Comparison of ENCODE assay signal across 23 mouse cellular contexts in genomic region chr1:157153781-157154180, GRCm38 (mm10). TPM values are rescaled to one million over a fixed set of nuclear protein-coding genes. Genes with fewer than 3 reads are reported as not detected.
"Had no signal": no experiment of that assay in that cellular context is flagged by ENCODE, and none has a peak within 500 bp of the region (broad histone marks: within the 10 kb centered on the region; RNA-seq: fewer than 3 reads in every experiment).

No protein-coding gene starts in this region.

- DNase-seq: kidney, postnatal 14 days; layer of hippocampus, adult 9-11 months; layer of hippocampus, postnatal 36 days; liver; liver, embryonic 13.5 days; liver, postnatal 0 days; lung, postnatal 14 days; right cerebral cortex, postnatal 14 days; thymus, adult 2 months; thymus, postnatal 25 days had no signal

- ATAC-seq: liver, postnatal 0 days; midbrain, embryonic 16.5 days had no signal

- H3K4me3 ChIP-seq: limb, embryonic 12.5 days; liver, embryonic 13.5 days; lung, embryonic 15.5 days; megakaryocyte, embryonic 14.5 days; neural tube, embryonic 13.5 days; stomach, embryonic 15.5 days had no signal

- H3K4me1 ChIP-seq: liver, embryonic 13.5 days; lung, embryonic 15.5 days; megakaryocyte, embryonic 14.5 days; neural tube, embryonic 13.5 days; stomach, embryonic 15.5 days had no signal

- H3K4me2 ChIP-seq: limb, embryonic 12.5 days; liver, embryonic 13.5 days; lung, embryonic 15.5 days; neural tube, embryonic 13.5 days; stomach, embryonic 15.5 days had no signal

- H3K27ac ChIP-seq: limb, embryonic 12.5 days; liver, embryonic 13.5 days; lung, embryonic 15.5 days; macrophage; neural tube, embryonic 13.5 days; stomach, embryonic 15.5 days had no signal

- H3K9me3 ChIP-seq: limb, embryonic 12.5 days; liver, embryonic 13.5 days; lung, embryonic 15.5 days; megakaryocyte, embryonic 14.5 days; neural tube, embryonic 13.5 days; stomach, embryonic 15.5 days had no signal

- H3K36me3 ChIP-seq: liver, embryonic 13.5 days; stomach, embryonic 15.5 days had no signal

- H3K9ac ChIP-seq: limb, embryonic 12.5 days; liver, embryonic 13.5 days; liver, postnatal 0 days; lung, embryonic 15.5 days; neural tube, embryonic 13.5 days; stomach, embryonic 15.5 days had no signal

- H3K27me3 ChIP-seq: limb, embryonic 12.5 days; liver, embryonic 13.5 days; lung, embryonic 15.5 days; megakaryocyte, embryonic 14.5 days; neural tube, embryonic 13.5 days; stomach, embryonic 15.5 days had no signal

RNA-seq across cellular contexts. Expression of gene Tex35, which starts 45.3 kb away (rescaled TPM):
- total RNA-seq: layer of hippocampus, postnatal 36 days; left cerebral cortex, adult 8-10 months; left cerebral cortex, postnatal 36 days had no signal
- polyA plus RNA-seq: kidney, embryonic 14.5 days; large intestine, adult 2 months; limb, embryonic 12.5 days; liver, embryonic 13.5 days; liver, postnatal 0 days; lung, embryonic 15.5 days; macrophage; midbrain, embryonic 16.5 days; neural tube, embryonic 13.5 days; spleen, adult 2 months; stomach, embryonic 15.5 days; urinary bladder, adult 2 months had no signal
